Comparison of ENCODE assay signal across 12 mouse cellular contexts in genomic region chr6:21322211-21322610, GRCm38 (mm10).
"Had no signal": no experiment of that assay in that cellular context is flagged by ENCODE, and none has a peak within 500 bp of the region (broad histone marks: within the 10 kb centered on the region; RNA-seq: fewer than 3 reads in every experiment).

No protein-coding gene starts in this region.

- DNase-seq: gastrocnemius, adult 2 months; gastrocnemius, postnatal 10 days; gastrocnemius, postnatal 25 days; heart, adult 18-20 months; heart, postnatal 10 days; heart, postnatal 4 days; kidney, adult 18-20 months; kidney, adult 8-10 months; kidney, postnatal 10 days; kidney, postnatal 25 days; kidney, postnatal 4 days; left cerebral cortex, postnatal 4 days had no signal
